Mouse (Mus musculus) layer of hippocampus, postnatal 14 days (tissue): ENCODE data around the gene Gm28539. TPM values are rescaled to one million over a fixed set of nuclear protein-coding genes. Genes with fewer than 3 reads are reported as not detected.
"Not testable (repeated sequence)": the region's sequence is repeated elsewhere in the genome, so short reads cannot be mapped to it uniquely, and the experiment has no call there.

Experiments
- DNase-seq, 2 experiments: peaks; one replicate each; pipeline ENCODE4 v3.0.0; 2021 to 2022; ENCODE audit warnings: low spot score in 2 of 2, mixed read lengths in 1 of 2
- total RNA-seq, 2 experiments: library from RNA; stranded (reverse); gene quantifications; 2 replicates each; pipeline ENCODE4 v1.2.3; 2021

Gm28539 gene
- total RNA-seq, 2 experiments from 2014 or later = 2.3 to 10.3 TPM

DNA sequence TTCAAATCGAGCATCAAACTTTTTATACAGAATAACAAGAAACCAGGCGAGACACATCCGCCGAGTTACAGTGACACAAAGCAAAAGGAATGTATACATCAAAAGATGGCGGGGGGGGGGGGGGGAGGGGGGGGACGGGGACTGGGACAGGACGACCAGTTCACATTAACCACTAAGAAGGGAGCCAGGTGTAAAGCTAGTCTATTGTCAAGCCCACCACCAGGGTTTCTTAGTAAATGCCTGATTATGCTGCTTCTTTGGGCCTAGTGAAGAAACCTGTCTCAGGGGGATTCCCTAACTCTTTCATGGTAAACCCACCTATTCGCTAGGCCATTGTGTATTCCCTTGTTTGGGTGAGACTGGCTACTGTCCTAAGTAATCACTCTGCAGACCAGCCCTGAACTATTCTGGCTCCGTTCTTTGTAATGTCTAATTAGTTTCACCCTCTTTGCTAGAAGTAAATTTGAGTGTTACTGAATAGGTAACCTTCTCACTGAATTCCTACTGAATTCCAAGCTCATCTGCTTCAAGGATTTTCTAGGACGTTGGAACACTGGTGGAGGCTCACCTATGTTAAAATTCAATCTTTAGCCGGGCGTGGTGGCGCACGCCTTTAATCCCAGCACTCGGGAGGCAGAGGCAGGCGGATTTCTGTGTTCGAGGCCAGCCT lies 13.3 kb downstream of the Gm28539 start:
- DNase-seq = not testable (repeated sequence)

- peak in 1 of 2 experiments; percentile 81 for DNase-seq
Observed at GRCm38 (mm10) chr16:18858551-18858950, 22.2 kb downstream of the Gm28539 start.

GRCm38 (mm10) chr16:18860186-18860585 lies 23.8 kb downstream of the Gm28539 start:
- DNase-seq = no peak

GRCm38 (mm10) chr16:18870495-18870894 lies 34.1 kb downstream of the Gm28539 start:
- DNase-seq = not testable (repeated sequence)

DNA sequence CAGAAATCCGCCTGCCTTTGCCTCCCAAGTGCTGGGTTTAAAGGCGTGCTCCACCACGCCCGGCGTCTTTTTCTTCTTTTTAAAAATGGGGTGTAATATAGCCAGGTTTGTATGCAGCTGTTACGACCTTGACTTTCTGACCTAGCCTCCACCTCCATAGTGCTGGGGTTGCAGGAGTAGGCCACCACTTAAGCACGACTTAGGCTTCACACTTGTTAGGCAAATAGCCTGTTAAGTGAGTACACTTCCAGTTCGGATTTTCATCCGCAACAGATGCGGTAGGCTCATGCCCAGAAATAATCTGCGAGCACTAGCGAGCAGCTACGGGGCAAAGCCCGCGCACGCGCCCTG lies 39.7 kb downstream of the Gm28539 start:
- DNase-seq = no peak

DNA sequence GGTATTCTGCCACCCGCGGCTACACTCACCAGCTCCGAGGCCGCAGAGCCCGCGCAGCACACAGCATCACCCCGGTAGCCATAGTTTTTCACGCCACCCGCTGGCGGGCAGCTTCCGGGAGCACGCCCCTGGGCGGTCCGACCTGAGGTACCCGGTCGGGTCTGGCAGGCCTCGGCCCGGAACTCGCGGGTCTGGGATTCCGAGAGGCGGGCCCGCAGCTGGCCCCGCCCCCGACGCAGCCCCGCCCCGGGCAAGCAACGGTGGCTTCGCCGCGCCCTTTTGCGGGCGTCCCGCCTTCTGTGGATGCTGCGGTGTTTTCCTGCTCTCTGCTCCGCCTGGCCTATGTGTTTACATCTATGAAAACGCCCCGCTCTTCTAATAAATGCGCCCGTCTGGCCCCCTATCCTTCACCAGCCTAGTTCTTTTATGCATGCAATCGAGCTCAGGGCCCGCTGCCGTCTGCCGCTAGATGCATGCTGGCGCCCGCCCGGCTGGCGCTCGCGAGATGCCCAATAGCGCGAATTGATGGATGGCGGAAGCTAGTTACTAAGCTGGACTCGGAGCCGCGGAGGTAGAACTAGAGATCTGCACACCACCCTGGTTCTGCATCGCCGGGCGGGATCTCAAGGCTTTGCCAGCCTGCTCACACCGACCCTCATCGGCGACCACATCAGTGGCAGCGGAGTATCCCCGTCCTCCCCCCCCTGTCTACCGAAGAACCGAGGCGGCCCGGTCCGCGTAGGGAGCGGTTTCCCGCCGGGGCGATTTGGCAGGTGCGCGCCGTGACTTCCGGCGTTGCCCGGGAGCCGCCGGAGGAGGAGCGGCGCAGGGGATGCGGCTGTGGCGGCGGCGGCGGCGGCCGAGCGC lies 40.3 kb downstream of the Gm28539 start, which contains the start of the genes Mrpl40 and Hira:
TSS of gene Mrpl40 (minus strand) at position 421 of the 867 bp plus-strand sequence.
TSS of gene Hira (plus strand) at position 596 of the 867 bp plus-strand sequence.
- peak; percentile 93 to 97 for DNase-seq

DNA sequence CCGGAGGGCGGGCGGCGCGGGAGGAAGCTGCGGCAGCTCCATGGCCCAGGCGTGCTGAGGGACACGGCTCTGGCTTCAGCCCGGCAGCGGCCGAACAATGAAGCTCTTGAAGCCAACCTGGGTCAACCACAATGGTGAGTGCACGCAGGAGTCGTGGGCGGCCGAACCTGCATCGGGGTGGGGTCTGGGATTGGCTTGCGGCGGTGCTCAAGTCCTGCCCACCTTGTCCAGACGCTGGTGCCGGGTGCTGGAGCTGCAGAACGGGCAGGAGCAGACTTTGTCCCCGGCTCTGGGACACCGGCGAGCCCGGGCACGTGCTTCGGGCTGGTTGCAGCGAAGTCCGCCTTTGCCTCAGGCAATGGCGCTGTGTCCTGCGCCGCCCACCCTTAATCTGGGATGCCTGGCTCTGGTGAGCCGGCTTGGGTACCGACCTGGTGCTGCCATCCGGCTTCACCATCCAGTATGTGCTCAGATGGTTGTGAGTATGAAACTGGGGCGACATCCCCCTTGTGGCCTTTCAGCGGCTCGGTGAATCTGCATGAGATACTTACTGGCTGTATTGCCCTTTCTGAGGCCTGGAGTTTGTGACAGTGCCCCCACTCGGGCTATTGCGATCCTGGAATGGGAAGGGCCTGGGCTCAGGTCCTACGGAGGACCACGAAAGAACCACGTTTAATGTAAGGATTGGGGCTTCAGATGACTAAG lies 41.2 kb downstream of the Gm28539 start:
- DNase-seq = peak; percentile 65 to 66

DNA sequence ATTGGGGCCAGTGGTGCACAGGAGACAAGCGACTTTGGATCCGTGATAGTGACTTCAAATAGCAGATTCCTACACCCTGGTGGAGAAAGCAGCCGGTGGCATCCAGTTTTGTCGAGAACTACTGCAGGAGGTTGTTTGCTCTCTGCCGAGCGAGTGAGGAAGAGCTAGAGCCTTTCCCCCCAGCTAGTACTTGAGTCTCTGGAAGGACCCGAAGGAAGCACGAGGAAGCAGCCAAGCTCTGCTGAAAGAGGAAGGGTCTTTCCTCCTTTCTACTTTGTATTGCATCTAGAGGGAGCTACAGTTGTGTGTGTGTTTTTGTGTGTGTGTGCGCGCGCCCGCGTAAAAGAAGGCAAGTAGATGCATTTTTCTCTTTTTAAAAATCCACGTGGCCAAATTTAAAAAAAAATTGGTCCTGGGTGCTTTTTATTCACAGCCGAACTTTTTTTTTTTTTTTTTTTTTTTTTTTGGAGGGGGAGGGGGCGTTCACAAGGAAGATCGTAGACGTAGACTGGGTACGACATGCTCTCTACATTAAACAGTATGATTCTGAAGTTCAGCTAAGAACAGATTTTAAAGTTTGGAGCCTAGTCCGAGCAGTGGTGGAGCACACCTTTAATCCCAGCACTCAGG lies 41.8 kb downstream of the Gm28539 start:
- DNase-seq = peak in 1 of 2 experiments; percentile 33

- DNase-seq = no peak
Observed at GRCm38 (mm10) chr16:18884044-18884443, 47.7 kb downstream of the Gm28539 start.

DNA sequence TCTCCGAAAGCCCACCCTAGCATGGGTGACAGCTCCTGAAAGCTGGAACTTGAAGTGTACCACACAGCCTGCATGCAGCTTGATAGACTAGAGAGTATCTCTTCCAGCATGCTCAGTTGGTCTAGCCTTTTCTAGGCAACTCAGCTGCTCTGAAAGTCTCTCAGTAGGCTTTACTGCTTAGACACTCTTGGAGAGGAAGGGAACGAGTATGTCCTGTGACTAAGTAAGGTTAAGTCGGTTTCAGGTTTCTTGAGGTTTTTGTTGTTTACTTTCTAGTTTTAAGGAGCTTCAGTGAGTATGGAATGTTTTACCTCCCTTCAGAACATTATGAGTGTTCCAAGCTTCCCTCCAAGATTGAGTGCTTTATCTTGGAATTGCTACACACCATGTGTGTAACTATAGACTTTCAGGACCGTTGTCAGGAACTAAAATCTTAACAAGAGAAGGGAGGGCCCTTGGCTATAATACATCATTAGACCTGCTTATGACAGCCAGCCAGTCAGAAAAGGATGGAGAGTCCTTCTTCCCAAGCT lies 57.5 kb downstream of the Gm28539 start:
- DNase-seq = no peak

DNA sequence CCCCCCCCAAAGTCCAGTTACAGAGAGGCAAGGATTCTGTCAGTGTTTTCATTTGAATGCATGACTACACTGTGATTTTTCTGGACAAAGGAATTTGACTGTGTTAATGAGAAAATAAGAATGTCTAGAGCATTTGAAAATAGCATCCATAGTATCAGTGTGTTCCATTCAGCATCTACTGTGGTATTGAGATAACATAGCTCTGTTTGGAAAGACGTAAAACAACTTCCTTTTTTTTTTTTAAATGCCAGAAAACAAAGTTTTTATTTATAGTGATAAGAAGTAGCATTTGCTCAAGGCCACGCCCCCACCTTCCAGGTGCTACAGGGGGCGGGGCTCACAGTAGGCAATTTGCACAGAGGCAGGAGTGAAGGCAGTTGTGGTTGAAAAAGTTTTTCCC lies 58.9 kb downstream of the Gm28539 start:
- no peak for DNase-seq

DNA sequence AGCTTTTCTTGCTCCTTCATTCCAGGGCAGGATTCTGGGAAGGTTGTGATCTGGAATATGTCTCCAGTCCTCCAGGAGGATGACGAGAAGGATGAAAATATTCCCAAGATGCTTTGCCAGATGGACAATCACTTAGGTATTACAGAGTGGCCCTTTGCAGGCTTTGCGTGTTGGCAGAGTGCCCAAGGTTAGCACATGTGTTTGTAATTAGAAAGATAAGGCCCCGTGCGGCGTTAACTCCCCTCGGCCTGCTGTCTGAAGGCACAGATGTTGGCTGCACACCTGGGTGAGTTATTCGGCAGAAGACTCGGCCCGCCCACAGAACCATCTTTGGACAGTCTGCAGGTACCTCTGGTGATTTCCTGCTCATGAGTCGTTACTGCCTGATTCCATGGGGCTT lies 60.0 kb downstream of the Gm28539 start:
- DNase-seq = no peak

DNA sequence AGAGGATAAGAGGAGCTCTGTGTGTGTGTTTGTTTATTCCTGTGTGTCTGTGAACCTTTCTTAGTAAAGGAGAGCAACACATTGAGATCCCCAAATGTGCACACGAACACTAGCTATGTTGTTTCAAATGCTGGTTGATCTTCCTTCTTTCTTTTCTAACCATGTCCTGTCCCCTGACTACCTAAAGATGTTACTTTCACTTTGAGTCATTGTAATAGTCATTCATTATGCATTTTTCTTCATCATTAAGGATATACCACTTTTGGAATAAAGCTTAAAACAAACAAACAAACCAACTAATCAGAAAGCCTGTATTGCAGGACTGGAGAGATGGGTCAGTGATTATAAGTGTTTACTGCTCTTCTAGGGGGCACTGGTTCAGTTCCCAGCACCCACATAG lies 69.3 kb downstream of the Gm28539 start:
- DNase-seq = no peak

GRCm38 (mm10) chr16:18916064-18916463 lies 79.7 kb downstream of the Gm28539 start:
- no peak for DNase-seq

DNA sequence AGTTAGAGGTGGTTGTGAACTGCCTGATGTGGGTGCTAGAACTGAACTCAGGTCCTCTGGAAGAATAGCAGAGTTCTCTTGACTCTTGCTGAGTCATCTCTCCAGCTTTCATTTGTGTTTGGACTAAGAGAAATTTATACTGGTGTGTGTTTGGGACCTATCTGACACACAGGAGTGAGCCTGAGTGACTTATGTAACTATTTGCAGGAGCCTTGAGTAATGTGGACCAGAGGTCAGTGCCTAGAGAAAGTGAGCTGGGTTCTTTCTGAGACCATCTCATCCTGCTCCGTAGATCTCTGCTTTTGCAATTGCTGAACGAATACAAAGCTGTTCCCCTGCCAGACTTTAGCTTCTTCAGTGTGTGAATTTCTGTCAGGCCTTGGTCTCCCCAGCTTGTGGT lies 85.4 kb downstream of the Gm28539 start:
- no peak for DNase-seq

DNA sequence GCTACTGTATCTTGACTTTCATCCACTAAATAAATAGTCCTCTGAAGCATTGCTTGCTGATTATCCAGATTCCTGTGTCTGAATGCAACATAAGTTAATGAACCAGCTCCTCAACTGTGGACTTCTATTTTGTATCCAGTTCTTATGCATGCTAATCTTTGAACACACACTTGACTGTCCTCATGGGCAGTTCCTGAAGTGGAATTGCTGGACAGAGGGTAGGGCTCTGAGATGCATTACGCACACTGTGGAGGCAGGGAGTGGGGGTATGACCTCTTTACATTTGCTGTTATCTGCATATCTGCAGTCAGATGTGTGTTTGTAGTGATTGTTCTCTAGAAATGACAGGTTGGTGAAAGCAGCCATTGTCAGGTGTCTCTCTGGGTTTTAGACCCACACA lies 91.6 kb downstream of the Gm28539 start:
- DNase-seq = no peak

- no peak for DNase-seq
Observed at GRCm38 (mm10) chr16:18938321-18939082, 102.1 kb downstream of the Gm28539 start.

- no peak for DNase-seq
Observed at GRCm38 (mm10) chr16:18943906-18944305, 107.5 kb downstream of the Gm28539 start.

- no peak for DNase-seq
Observed at GRCm38 (mm10) chr16:18948941-18949340, 112.6 kb downstream of the Gm28539 start.

DNA sequence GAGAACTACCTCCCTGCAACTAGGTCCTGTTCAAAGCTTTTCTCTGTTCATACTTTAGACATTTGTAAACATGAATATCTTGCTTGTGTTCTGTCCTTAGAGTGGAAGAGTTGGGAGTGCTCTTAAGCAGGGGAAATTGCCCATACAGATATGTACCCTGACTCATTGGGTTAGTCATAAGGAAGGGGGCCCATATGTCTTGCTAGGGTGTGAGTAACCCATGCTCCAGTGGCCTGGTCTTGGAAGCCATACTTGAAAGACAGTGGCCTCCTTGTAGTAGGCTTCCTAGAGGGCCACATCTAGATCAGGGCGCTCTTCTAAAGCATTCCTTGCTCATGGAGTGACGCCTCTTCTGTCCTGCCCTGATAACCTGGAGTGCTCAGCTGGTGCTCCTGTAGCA lies 114.0 kb downstream of the Gm28539 start:
- no peak for DNase-seq
